Mouse (Mus musculus): Measurements from ENCODE around the gene Zfp426. TPM values are rescaled to one million over a fixed set of nuclear protein-coding genes. Genes with fewer than 3 reads are reported as not detected.
A peak's percentile ranks its signal among the peaks of the same experiment; 100 is the strongest.

Gene Zfp426
- polyA plus RNA-seq, 1 experiment, result not detected

DNA sequence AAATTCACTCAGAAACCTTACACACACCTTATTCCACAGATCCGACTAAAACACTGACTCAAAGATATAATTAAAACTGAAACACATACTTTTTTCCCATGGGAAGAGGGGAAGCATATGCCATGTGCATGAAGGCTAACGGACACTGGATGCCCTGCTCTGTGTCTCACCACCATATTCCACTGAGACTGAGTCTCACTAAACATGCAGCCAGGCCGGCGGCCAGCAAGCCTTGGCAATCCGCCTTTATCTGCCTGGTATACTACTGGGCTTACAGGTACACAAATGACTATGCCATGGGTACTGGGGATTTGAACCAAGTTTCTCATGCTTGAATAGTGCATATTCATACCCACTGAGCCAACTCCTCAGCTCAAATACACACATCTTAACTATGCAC, 13.2 kb downstream of the Zfp426 start:
- Histone ChIP-seq H3K27ac (ENCODE audit: insufficient read depth, low read depth, low read length) (no peak overlapping the region), H3K4me1 (ENCODE audit: control insufficient read depth, insufficient read depth, low read length) (no peaks in the 10 kb centered on the region), H3K4me3 (ENCODE audit: insufficient read depth, low read depth, low read length) (no peak overlapping the region)
- WGBS, result 74% methylated on average over 5 of the region's 5 CpGs
- TF ChIP-seq CTCF (IDR thresholded peaks at IDR 0.05; ENCODE audit: insufficient read depth, low read depth, low read length), result no peak
- no peak for TF ChIP-seq POLR2A (IDR thresholded peaks at IDR 0.05; ENCODE audit: insufficient read depth, low read depth, low read length)

DNA sequence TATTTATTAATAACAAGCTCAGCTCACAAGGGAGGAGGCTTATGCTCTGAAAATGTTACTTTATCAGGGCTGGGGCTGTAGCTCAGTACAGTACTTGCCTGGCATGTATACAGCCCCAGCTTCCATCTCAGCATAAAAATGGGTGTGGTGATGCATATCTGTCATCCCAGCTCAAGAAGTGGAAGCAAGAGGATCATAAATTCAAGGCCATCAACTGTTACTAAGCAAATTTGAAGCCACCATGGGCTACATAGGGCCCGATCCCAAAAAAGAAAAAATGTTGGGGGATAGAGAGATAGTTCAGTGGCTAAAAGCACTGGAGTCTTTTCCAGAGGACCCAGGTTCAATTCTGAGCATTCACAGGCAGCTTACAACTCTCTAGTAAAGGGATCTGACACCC, 15.9 kb downstream of the Zfp426 start:
- 100% methylated on average over 1 of the region's 1 CpGs for WGBS
- TF ChIP-seq CTCF (IDR thresholded peaks at IDR 0.05; ENCODE audit: insufficient read depth, low read depth, low read length), result no peak
- Histone ChIP-seq H3K4me1 (ENCODE audit: control insufficient read depth, insufficient read depth, low read length) (no peaks in the 10 kb centered on the region), H3K4me3 (ENCODE audit: insufficient read depth, low read depth, low read length) (no peak overlapping the region), H3K27ac (ENCODE audit: insufficient read depth, low read depth, low read length) (no peak overlapping the region)

DNA sequence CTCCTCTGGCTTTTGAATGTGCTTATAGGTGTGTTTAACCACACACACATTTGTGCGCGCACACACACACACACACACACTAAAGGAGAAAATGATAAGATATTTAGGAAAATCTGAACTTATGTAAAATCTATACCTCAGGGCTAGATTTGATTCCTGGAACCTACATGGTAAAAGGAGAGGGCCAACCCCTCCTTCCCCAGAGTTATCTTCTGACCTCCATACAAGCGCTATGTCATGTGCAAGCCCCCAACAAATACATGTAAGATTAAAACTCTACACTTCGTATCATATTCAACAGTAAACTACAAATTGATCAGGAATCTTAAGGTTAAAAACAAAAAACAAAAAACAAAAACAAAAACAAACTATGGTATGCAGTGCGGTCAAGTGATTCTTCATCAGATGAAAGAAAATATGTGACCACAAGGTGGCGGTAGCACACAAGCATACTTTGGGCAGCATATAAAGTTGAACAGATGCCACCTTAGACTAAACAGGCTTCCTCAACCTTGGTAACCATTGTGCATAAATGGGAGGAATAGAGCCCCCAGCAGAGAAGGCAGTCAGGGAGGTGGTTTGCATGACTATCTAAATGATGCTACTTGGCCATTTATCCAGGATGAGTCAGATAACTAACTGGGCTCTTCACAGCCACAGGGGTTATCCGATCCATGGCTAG, 25.6 kb downstream of the Zfp426 start:
- H3K27ac ChIP-seq (ENCODE audit: insufficient read depth, low read depth, low read length), result no peak overlapping the region
- 51% methylated on average over 7 of the region's 7 CpGs for WGBS
- no peak for TF ChIP-seq CTCF (IDR thresholded peaks at IDR 0.05; ENCODE audit: insufficient read depth, low read depth, low read length)
- TF ChIP-seq POLR2A (IDR thresholded peaks at IDR 0.05; ENCODE audit: insufficient read depth, low read depth, low read length), result no peak
- no peak overlapping the region for H3K4me3 ChIP-seq (ENCODE audit: insufficient read depth, low read depth, low read length)
- H3K4me1 ChIP-seq (ENCODE audit: control insufficient read depth, insufficient read depth, low read length), result no peaks in the 10 kb centered on the region

DNA sequence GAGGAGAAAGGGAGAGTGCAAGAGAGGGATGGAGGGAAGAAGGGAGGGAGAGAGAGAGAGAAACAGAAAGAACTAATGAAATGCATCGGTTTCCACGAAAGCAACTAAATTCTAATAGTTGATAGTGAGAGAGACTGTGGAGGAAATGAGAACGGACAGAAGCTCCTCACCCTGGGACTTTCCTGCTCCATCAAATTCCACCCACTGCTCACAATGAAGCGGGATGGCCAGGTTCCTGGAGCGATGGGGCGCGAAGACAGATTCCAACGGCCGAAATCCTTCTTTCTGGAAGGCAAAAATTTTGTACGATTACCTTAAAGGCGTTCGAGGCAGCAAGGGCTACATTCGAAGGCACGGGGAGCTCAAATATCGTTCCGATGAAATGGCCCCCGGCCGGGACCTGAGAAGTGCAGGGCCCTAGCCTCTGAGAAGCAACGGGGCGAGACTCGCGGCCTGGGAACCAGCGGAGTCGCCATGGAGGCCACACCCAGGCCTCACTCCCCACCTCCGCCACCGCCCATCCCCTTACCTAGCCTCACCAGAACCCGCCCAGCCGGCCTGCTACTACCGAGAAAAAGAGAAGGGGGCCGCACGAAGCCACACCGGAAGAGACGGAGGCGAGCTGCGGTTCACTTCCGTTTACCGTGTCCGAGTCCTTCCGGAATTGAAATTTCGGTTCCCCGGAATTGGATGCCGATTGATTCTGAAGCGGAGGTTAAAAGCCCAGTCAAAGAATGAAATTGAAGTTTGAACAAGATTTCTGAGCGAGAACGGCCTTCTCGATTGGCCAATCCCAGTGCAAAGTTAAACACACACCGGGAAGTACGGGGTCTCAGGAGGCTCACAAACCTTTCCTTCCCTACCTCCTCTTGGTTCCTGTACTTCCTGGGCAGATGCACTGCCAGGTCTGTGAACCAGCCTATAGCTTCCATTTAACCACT, 32.9 kb downstream of the Zfp426 start, which contains the start of gene Zfp26:
Zfp26 (minus strand) TSS at position 786 of the 941 bp plus-strand sequence.
- Histone ChIP-seq H3K4me3 (ENCODE audit: insufficient read depth, low read depth, low read length) (peak within 1 kb of the TSS; percentile 92), H3K4me1 (ENCODE audit: control insufficient read depth, insufficient read depth, low read length) (peaks cover 2% of the 10 kb centered on the region; the same call in 1 of the 2 replicates), H3K27ac (ENCODE audit: insufficient read depth, low read depth, low read length) (peak within 1 kb of the TSS; percentile 80)
- TF ChIP-seq POLR2A (IDR thresholded peaks at IDR 0.05; ENCODE audit: insufficient read depth, low read depth, low read length) (0 out of 2 replicates have a peak, but pooled peaks have one; percentile 24), CTCF (IDR thresholded peaks at IDR 0.05; ENCODE audit: insufficient read depth, low read depth, low read length) (no peak)
- under 1% methylated on average over 48 of the region's 48 CpGs for WGBS

DNA sequence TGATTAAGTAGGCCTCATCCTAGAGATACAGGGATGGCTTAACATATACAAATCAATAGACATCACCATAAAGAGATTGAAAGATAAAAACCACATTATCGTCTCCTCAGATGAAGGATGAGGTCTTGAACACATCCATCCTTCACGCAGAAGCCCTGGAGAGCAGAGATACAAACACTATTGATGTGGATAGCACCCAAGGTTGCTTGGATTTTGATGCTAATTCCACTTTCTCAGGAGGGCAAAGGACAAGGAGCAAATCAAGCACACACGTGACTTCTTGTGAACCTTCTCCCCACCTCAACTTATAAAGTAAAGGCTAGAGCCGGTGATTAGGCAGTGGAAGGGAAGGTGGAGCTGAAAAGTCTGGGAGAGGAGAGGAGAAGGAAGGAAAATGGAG, 38.9 kb downstream of the Zfp426 start:
- WGBS, result 94% methylated on average over 4 of the region's 4 CpGs
- Histone ChIP-seq H3K4me1 (ENCODE audit: control insufficient read depth, insufficient read depth, low read length) (peaks cover 2% of the 10 kb centered on the region; the same call in 1 of the 2 replicates), H3K27ac (ENCODE audit: insufficient read depth, low read depth, low read length) (no peak overlapping the region), H3K4me3 (ENCODE audit: insufficient read depth, low read depth, low read length) (no peak overlapping the region)
- TF ChIP-seq CTCF (IDR thresholded peaks at IDR 0.05; ENCODE audit: insufficient read depth, low read depth, low read length) (no peak), POLR2A (IDR thresholded peaks at IDR 0.05; ENCODE audit: insufficient read depth, low read depth, low read length) (no peak)

DNA sequence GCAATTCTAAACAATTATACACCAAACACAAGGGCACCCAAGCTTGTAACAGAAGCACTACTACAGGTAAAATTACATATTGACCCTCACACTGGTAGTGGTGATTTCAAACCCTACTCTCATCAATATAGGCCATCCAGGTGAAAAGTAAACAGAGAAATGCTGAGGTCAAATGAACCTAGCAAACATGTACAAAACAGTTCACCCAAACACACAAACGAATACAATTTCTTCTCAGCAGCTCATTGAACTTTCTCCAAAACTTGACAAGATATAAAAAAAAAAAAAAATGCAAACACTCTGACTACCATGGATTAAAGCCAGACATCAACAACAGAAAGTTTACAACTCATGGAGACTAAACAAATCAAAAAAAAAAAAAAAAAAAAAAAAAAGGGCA, 41.1 kb downstream of the Zfp426 start:
- no peak overlapping the region for H3K27ac ChIP-seq (ENCODE audit: insufficient read depth, low read depth, low read length)
- no peak for TF ChIP-seq POLR2A (IDR thresholded peaks at IDR 0.05; ENCODE audit: insufficient read depth, low read depth, low read length)
- no peak for TF ChIP-seq CTCF (IDR thresholded peaks at IDR 0.05; ENCODE audit: insufficient read depth, low read depth, low read length)
- H3K4me3 ChIP-seq (ENCODE audit: insufficient read depth, low read depth, low read length), result no peak overlapping the region
- 92% methylated on average over 1 of the region's 1 CpGs for WGBS
- H3K4me1 ChIP-seq (ENCODE audit: control insufficient read depth, insufficient read depth, low read length), result no peaks in the 10 kb centered on the region; the same call in 1 of the 2 replicates

DNA sequence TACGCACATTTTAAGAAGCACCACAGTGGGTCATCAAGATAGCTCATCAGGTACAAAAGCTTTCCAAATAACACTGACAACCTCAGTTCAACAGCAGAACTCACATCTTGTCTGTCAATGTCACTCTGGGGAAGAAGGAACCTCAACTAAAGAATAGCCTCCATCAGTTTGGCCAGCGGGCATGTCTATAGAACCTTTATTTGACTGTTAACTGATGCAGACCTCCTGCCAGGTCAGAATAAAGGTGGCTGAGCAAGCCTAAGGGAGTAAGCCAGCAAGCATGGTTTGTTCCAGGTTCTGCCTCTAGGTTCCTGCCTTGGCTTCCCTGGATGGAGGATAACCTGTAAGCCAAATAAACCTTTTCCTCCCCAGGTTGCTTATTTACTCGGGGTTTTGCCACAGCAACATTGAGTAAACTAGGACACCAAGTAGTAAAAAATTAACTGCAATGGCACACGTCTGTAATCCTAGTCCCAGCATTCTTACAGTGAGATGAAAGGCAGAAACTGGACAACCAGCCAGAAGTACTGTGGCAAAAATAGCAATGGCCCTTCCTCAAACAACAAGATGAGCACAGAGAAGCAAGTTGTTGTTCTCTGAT, 49.3 kb downstream of the Zfp426 start:
- Histone ChIP-seq H3K4me3 (ENCODE audit: insufficient read depth, low read depth, low read length) (no peak overlapping the region), H3K27ac (ENCODE audit: insufficient read depth, low read depth, low read length) (no peak overlapping the region), H3K4me1 (ENCODE audit: control insufficient read depth, insufficient read depth, low read length) (no peaks in the 10 kb centered on the region)
- no peak for TF ChIP-seq CTCF (IDR thresholded peaks at IDR 0.05; ENCODE audit: insufficient read depth, low read depth, low read length)
- no peak for TF ChIP-seq POLR2A (IDR thresholded peaks at IDR 0.05; ENCODE audit: insufficient read depth, low read depth, low read length)
- 82% methylated on average over 4 of the region's 4 CpGs for WGBS

DNA sequence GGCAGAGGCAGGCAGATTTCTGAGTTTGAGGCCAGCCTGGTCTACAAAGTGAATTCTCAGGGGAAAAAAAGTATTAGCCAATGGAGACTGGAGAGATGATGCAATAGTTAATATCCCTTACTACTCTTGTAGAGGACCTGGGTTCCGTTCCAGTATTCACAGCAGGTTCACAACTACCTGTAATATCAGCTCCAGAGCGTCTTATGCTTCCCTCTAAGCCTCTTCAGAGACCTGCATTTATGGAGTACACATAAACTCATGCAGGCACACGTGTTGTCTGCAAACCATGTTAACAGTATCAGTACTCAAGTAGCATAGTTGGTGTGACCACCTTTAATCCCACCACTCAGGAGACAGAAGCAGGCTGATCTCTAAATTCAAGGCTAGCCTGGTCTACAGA, 62.5 kb downstream of the Zfp426 start:
- no peak for TF ChIP-seq POLR2A (IDR thresholded peaks at IDR 0.05; ENCODE audit: insufficient read depth, low read depth, low read length)
- TF ChIP-seq CTCF (IDR thresholded peaks at IDR 0.05; ENCODE audit: insufficient read depth, low read depth, low read length), result no peak

More for the DNA sequence above, 62.5 kb downstream of the Zfp426 start:
- WGBS, result 94% methylated on average over 3 of the region's 3 CpGs
- Histone ChIP-seq H3K4me1 (ENCODE audit: control insufficient read depth, insufficient read depth, low read length) (no peaks in the 10 kb centered on the region), H3K27ac (ENCODE audit: insufficient read depth, low read depth, low read length) (no peak overlapping the region), H3K4me3 (ENCODE audit: insufficient read depth, low read depth, low read length) (no peak overlapping the region)

Other genes with a start within 250 kb of the Zfp426 start
- not detected in 2 replicates for gene Olfr39, start 210.4 kb downstream of the Zfp426 start, polyA plus RNA-seq (2012; ENCODE audit: insufficient read depth, insufficient read length, low replicate concordance, missing spikeins)
- gene Olfr873, start 194.2 kb downstream of the Zfp426 start, polyA plus RNA-seq (2012; ENCODE audit: insufficient read depth, insufficient read length, low replicate concordance, missing spikeins), result not detected in 2 replicates
- gene Olfr18, start 156.7 kb downstream of the Zfp426 start, polyA plus RNA-seq (2012; ENCODE audit: insufficient read depth, insufficient read length, low replicate concordance, missing spikeins), result not detected in 2 replicates
- gene Zfp560, start 107.6 kb downstream of the Zfp426 start, polyA plus RNA-seq (2012; ENCODE audit: insufficient read depth, insufficient read length, low replicate concordance, missing spikeins), result not detected in 2 replicates
- gene Zfp26, start 32.6 kb downstream of the Zfp426 start, polyA plus RNA-seq (2012; ENCODE audit: insufficient read depth, insufficient read length, low replicate concordance, missing spikeins), result not detected in 2 replicates
- gene Zfp266, start 28.7 kb upstream of the Zfp426 start, polyA plus RNA-seq (2012; ENCODE audit: insufficient read depth, insufficient read length, low replicate concordance, missing spikeins), result 158 TPM in 1 of 2 replicates, not detected in the other
- not detected in 2 replicates for gene Zfp846, start 88.5 kb upstream of the Zfp426 start, polyA plus RNA-seq (2012; ENCODE audit: insufficient read depth, insufficient read length, low replicate concordance, missing spikeins)
- 162 TPM in 1 of 2 replicates, not detected in the other for gene Ubl5, start 150.1 kb upstream of the Zfp426 start, polyA plus RNA-seq (2012; ENCODE audit: insufficient read depth, insufficient read length, low replicate concordance, missing spikeins)
- not detected in 2 replicates for gene Fbxl12, start 152.0 kb upstream of the Zfp426 start, polyA plus RNA-seq (2012; ENCODE audit: insufficient read depth, insufficient read length, low replicate concordance, missing spikeins)
- not detected in 2 replicates for gene Pin1, start 159.3 kb upstream of the Zfp426 start, polyA plus RNA-seq (2012; ENCODE audit: insufficient read depth, insufficient read length, low replicate concordance, missing spikeins)